Mouse (Mus musculus): ENCODE results near the gene Sigirr.

- TF ChIP-seq CTCF (IDR thresholded peaks at IDR 0.05; ENCODE audit: borderline replicate concordance, insufficient read depth, low read length) (no peak), POLR2A (IDR thresholded peaks at IDR 0.05; ENCODE audit: low read depth, low read length) (no peak)
Measured at GRCm38 (mm10) chr7:141147044-141147443, 46.7 kb upstream of the Sigirr start.

All from embryonic fibroblast, embryonic 13.5 days (primary cell).